Mouse (Mus musculus): ENCODE results near the gene D10Wsu102e. TPM values are rescaled to one million over a fixed set of nuclear protein-coding genes. Genes with fewer than 3 reads are reported as not detected.

Gene D10Wsu102e
- polyA plus RNA-seq, 1 experiment: 0.09 TPM

- H3K4me3 ChIP-seq (replicated peaks): no peak overlapping the region
- peaks cover 5% of the 10 kb centered on the region for H3K9me3 ChIP-seq
- TF ChIP-seq GATA1 (IDR thresholded peaks at IDR 0.05; ENCODE audit: borderline replicate concordance, low read length): no peak
- no peak for TF ChIP-seq FLI1 (IDR thresholded peaks at IDR 0.05; ENCODE audit: low read length)
- no peaks in the 10 kb centered on the region for H3K36me3 ChIP-seq (replicated peaks; ENCODE audit: low read length)
- H3K4me1 ChIP-seq: peaks cover 14% of the 10 kb centered on the region
- H3K27me3 ChIP-seq (replicated peaks): peaks cover 63% of the 10 kb centered on the region
These were observed 170.5 kb downstream of the D10Wsu102e start for GRCm38 (mm10) chr10:83530384-83530967.

- peaks cover 65% of the 10 kb centered on the region for H3K27me3 ChIP-seq (replicated peaks)
- H3K36me3 ChIP-seq (replicated peaks; ENCODE audit: low read length): no peaks in the 10 kb centered on the region
- H3K4me1 ChIP-seq: peaks cover 14% of the 10 kb centered on the region
- peak overlapping the region; percentile 88 for H3K4me3 ChIP-seq (replicated peaks)
- no peak for TF ChIP-seq GATA1 (IDR thresholded peaks at IDR 0.05; ENCODE audit: borderline replicate concordance, low read length)
- TF ChIP-seq FLI1 (IDR thresholded peaks at IDR 0.05; ENCODE audit: low read length): no peak
- H3K9me3 ChIP-seq: no peaks in the 10 kb centered on the region
These were observed 173.4 kb downstream of the D10Wsu102e start for GRCm38 (mm10) chr10:83533258-83533909.

GRCm38 (mm10) chr10:83533910-83534283, 173.9 kb downstream of the D10Wsu102e start, which contains the start of gene Aldh1l2:
Gene Aldh1l2 (minus strand): TSS chr10:83534140.
- Histone ChIP-seq H3K4me3 (replicated peaks) (peak within 1 kb of the TSS; percentile 88), H3K9me3 (no peaks in the 10 kb centered on the region), H3K4me1 (peaks cover 14% of the 10 kb centered on the region), H3K36me3 (replicated peaks; ENCODE audit: low read length) (no peaks in the 10 kb centered on the region), H3K27me3 (replicated peaks) (peaks cover 66% of the 10 kb centered on the region)
- no peak for TF ChIP-seq GATA1 (IDR thresholded peaks at IDR 0.05; ENCODE audit: borderline replicate concordance, low read length)
- no peak for TF ChIP-seq FLI1 (IDR thresholded peaks at IDR 0.05; ENCODE audit: low read length)

GRCm38 (mm10) chr10:83536436-83536835, 176.4 kb downstream of the D10Wsu102e start:
- TF ChIP-seq FLI1 (IDR thresholded peaks at IDR 0.05; ENCODE audit: low read length) (no peak), GATA1 (IDR thresholded peaks at IDR 0.05; ENCODE audit: borderline replicate concordance, low read length) (no peak)
- H3K4me3 ChIP-seq (replicated peaks): no peak overlapping the region
- peaks cover 14% of the 10 kb centered on the region for H3K4me1 ChIP-seq
- peaks cover 50% of the 10 kb centered on the region for H3K27me3 ChIP-seq (replicated peaks)
- H3K9me3 ChIP-seq: 0 out of 2 replicates have a peak, but pooled peaks cover 3% of the 10 kb centered on the region
- no peaks in the 10 kb centered on the region for H3K36me3 ChIP-seq (replicated peaks; ENCODE audit: low read length)

Other genes starting within 250 kb of the D10Wsu102e start
- 0.02 and 0.35 TPM in 2 replicates for gene Slc41a2, start 22.3 kb upstream of the D10Wsu102e start, polyA plus RNA-seq (2012; ENCODE audit: insufficient read depth, low replicate concordance)
- gene Aldh1l2, start 173.9 kb downstream of the D10Wsu102e start, polyA plus RNA-seq (2012; ENCODE audit: insufficient read depth, low replicate concordance): not detected in 2 replicates
- 0.03 and 0.32 TPM in 2 replicates for gene Washc4, start 183.5 kb downstream of the D10Wsu102e start, polyA plus RNA-seq (2012; ENCODE audit: insufficient read depth, low replicate concordance)